Mouse (Mus musculus) erythroblast, embryonic 14.5 days (primary cell): Measurements from ENCODE around the gene Ints6l. TPM values are rescaled to one million over a fixed set of nuclear protein-coding genes. Genes with fewer than 3 reads are reported as not detected.

Source experiments
- H3K27me3 ChIP-seq: 2 replicates; pipeline ENCODE4 v1.6.1; 2012; ENCODE audit warnings: inconsistent platforms; ENCODE audit not compliant: control insufficient read depth
- H3K36me3 ChIP-seq: 2 replicates; pipeline ENCODE4 v1.6.1; 2012; ENCODE audit warnings: mild to moderate bottlenecking, inconsistent platforms; ENCODE audit not compliant: control insufficient read depth
- H3K4me1 ChIP-seq: 2 replicates; pipeline ENCODE4 v1.6.1; 2012; ENCODE audit warnings: inconsistent platforms; ENCODE audit not compliant: control insufficient read depth
- H3K4me3 ChIP-seq: replicated peaks from 2 replicates; pipeline ENCODE3; 2012; ENCODE audit warnings: moderate library complexity, mild to moderate bottlenecking, inconsistent platforms
- H3K9me3 ChIP-seq: 2 replicates; pipeline ENCODE4 v1.6.1; 2012; ENCODE audit warnings: low read length, inconsistent platforms, mixed read lengths; ENCODE audit not compliant: control insufficient read depth
- GATA1 ChIP-seq: IDR thresholded peaks from 2 replicates; pipeline ENCODE4 v1.6.1; 2012; ENCODE audit warnings: low read length, inconsistent platforms, mixed read lengths
- TAL1 ChIP-seq: IDR thresholded peaks from 3 replicates; pipeline ENCODE4 v1.6.1; 2012; ENCODE audit warnings: low read length, inconsistent platforms, mixed read lengths
- polyA plus RNA-seq: library from polyadenylated mRNA; stranded (reverse); fragments of >175 nt; gene quantifications from 2 replicates; pipeline ENCODE4 v1.2.3, GENCODE M21; 2012

The Ints6l gene
- 2.0 and 2.1 TPM in 2 replicates for polyA plus RNA-seq

DNA sequence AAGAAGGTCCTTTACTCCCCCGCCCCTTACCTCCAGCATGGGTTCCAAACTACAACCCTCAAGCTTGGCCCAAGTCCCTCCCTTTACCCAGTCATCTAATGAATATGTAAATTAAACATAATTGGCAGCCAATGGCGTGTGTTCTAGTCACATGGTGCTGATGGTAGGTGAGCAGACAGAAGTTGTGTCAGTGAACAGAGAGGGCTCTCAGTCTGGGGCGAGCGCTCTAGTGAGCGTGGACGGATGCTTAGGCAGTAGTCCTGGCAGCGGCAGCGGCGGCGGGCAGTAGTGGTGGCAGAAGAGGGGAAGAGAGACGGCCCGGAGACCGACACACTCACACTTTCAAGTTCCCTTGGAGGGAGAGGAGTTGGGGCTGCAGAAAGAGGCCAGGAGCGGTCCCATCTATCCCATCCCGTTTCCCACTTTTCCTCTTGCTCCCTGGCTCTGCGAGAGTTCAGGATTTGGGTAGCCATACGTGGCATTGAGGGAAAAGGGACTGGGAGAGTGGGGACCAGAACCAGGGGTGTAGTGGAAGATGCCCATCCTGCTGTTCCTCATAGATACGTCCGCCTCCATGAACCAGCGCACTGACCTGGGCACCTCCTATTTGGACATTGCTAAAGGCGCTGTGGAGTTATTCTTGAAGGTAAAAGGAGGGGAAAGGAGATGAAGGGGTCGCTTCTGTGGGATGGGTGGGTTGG, at the start of gene Ints6l:
Ints6l (plus strand) TSS at position 187 of the 701 bp plus-strand sequence.
- Histone ChIP-seq H3K36me3 (peaks cover 14% of the 10 kb centered on the region), H3K4me3 (peak within 1 kb of the TSS; percentile 97), H3K9me3 (peaks cover 3% of the 10 kb centered on the region; the same call in 1 of the 2 replicates), H3K27me3 (no peaks in the 10 kb centered on the region), H3K4me1 (peaks cover 35% of the 10 kb centered on the region)
- no peak for TF ChIP-seq TAL1
- TF ChIP-seq GATA1, result no peak

DNA sequence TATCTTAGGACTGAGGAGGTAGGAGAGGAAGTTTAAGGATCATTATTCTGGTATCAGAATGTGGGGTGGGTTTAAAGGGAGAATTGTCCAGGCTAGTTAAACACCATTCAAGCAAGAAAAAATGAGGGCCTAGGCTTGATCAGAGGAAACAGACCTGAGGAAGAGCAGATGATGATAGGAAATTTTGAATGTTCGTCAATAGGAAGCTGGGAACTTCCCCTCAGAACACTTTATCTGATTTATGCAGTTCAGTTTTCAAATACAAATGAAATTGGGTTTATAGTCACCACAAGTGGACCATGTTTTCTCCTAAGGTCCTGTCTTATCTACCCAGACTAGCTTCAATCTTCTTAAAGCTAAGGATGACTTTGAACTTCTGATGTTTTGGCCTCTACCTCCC, 49.2 kb upstream of the Ints6l start:
- no peaks in the 10 kb centered on the region for H3K27me3 ChIP-seq
- H3K36me3 ChIP-seq, result no peaks in the 10 kb centered on the region
- TF ChIP-seq TAL1 (no peak), GATA1 (no peak)
- no peaks in the 10 kb centered on the region for H3K4me1 ChIP-seq
- H3K9me3 ChIP-seq, result no peaks in the 10 kb centered on the region
- no peak overlapping the region for H3K4me3 ChIP-seq

DNA sequence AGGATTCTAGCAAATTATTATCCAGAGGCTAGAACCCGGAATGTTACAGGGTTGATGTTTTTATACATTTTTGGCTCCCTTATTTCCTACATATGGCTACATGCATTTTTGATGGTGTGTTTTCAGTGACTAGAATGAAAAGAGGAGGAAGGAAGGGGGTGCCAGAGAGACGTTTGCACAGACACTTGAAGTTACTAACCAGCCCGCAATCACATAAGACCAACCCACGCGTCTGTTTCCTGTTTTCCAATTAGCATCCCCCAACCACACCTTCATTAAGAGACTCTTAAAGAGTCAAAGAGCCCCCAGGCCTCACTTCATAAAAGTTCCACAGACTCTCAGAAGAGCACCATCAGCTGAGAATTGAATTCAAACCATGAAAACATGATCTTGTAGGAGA, 48.5 kb upstream of the Ints6l start:
- no peak for TF ChIP-seq TAL1
- no peak for TF ChIP-seq GATA1
- Histone ChIP-seq H3K4me3 (no peak overlapping the region), H3K9me3 (no peaks in the 10 kb centered on the region), H3K27me3 (no peaks in the 10 kb centered on the region), H3K4me1 (no peaks in the 10 kb centered on the region), H3K36me3 (no peaks in the 10 kb centered on the region)

DNA sequence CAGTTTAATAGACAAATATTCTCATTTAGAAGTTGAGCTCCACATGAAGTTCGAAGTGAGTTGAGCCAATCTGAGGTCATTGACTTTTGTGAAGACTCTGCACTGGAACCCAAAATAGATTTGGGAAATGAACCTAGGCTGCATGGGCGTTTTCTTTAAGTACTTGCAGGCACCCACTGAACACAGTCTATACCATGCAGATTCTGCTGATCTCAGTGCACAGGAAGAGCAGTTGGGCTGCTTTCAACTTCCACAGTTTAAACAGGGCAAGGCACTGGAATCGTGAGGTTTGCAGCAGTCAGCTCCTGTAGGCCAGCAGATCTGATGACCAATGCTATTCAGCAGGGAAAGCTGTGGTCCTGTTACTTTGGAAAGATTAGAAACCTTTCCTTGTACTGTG, 38.4 kb upstream of the Ints6l start:
- no peaks in the 10 kb centered on the region for H3K36me3 ChIP-seq
- TF ChIP-seq GATA1 (no peak), TAL1 (no peak)

DNA sequence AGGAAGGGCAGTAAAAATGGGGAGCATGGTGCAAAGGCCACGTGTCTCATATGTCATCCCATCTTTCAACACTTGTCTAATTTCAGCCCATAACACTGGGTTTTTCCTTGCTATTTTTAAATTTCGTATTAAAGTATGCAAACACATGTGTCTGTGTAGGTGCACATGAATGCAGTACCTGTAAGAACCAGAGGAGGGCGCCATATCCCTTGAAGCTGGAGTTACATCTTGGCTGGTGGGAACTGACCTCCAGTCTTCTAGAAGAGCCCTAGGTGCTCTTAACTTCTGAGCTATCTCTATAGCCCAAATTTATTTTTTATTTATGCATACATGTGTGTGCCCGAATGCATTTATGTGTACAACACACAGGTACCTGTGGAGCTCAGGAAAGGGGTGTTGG, 37.1 kb upstream of the Ints6l start:
- Histone ChIP-seq H3K9me3 (no peaks in the 10 kb centered on the region), H3K36me3 (no peaks in the 10 kb centered on the region), H3K27me3 (no peaks in the 10 kb centered on the region), H3K4me1 (no peaks in the 10 kb centered on the region), H3K4me3 (no peak overlapping the region)
- TF ChIP-seq TAL1 (no peak), GATA1 (no peak)

More for the DNA sequence above, 38.4 kb upstream of the Ints6l start:
- Histone ChIP-seq H3K4me3 (no peak overlapping the region), H3K4me1 (no peaks in the 10 kb centered on the region), H3K27me3 (no peaks in the 10 kb centered on the region), H3K9me3 (no peaks in the 10 kb centered on the region)

DNA sequence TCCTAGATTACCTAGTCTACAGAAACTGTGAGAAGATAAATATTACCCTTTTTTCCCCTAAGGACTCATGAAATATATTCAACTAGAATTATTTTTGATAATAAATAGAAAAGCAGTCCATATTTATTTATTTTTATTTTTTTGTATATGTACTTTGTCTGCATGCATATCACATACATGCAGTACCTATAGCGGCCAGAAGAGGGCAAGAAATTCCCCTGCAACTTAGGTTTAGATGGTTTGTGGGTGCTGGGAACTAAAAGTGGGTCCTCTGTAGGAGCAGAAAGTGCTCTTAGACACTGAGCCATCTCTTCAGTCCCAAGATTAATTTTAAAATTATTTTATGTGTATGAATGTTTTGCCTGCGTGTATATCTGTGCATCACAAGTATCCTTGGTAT, 24.1 kb upstream of the Ints6l start:
- TF ChIP-seq TAL1 (no peak), GATA1 (no peak)
- Histone ChIP-seq H3K4me3 (no peak overlapping the region), H3K4me1 (peaks cover 5% of the 10 kb centered on the region), H3K36me3 (no peaks in the 10 kb centered on the region), H3K27me3 (no peaks in the 10 kb centered on the region), H3K9me3 (peaks cover 4% of the 10 kb centered on the region)

DNA sequence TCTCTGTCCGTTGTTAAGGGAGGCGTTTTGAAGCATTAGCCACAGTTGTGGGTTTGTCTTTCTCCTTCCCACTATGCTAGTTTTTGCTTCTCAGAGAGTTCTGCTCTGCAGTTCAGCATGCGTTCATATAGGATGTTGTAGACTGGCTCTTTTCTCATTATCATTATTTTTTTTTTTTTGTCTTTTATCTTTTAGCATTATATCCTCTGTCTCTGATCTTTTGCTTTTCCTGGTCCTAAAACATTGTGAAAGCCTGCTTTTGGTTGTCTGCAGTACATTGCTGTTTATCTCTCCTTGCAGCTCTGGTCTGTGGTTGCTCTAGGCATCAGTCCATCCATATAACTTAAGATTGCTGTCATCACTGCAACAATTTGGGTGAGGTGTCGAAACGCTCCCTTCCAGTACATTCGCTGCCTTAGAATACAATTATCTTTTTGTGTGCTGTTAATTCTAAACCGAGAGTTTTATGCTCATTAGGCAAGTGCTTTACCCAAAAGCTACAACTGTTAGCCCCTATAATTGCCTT, 18.8 kb upstream of the Ints6l start:
- H3K4me3 ChIP-seq, result no peak overlapping the region
- TF ChIP-seq GATA1, result no peak
- TF ChIP-seq TAL1, result no peak

DNA sequence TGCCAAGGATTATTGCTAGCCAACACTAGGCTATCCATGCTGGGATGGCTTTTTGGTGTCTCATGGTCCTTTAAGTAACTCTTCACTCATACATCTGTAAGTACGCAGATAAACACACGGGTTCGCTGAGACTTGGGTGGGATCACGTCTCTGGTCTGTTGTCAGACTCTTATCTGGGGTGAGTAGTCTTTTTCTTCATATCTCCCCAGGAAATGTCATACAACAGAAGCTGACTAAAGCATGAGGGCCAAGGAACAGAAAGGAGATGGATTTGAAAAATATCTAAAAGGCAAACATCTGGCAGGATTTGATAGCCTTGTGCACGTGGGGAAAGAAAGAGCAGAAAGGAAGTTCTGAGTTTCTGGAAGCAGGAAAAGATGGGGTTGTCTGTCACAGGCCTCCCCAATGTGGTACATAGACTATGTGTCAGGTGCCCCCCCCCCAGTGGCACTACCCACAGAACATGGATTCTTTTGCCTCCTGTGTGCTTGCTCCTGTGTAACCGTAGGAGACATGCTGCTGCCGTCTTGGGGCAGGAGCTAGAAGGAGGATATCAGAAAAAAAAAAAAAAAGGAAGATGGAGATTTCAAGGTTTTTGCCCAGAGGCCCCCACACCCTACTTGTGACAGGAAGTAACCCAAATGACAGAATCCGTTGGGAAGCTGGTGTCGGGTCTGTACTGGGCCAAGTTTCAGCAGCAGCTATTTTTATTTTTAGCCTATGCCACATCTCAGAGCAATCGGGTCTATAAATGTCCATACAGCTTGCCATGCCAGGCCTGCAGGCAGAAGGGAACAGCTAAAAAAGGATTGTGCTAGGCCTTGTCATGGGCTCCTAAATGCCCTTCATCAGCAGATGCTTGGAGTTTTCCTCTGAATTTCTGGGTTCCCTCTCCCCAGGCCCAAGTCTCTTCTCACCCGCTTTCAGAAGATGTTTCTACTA, 7.9 kb upstream of the Ints6l start:
- peak; percentile 88 for TF ChIP-seq GATA1
- TF ChIP-seq TAL1, result peak; percentile 67
- H3K36me3 ChIP-seq, result no peaks in the 10 kb centered on the region
- H3K4me3 ChIP-seq, result peak overlapping the region; percentile 33
- peaks cover 57% of the 10 kb centered on the region for H3K4me1 ChIP-seq
- H3K27me3 ChIP-seq, result no peaks in the 10 kb centered on the region
- no peaks in the 10 kb centered on the region for H3K9me3 ChIP-seq

More for the DNA sequence above, 18.8 kb upstream of the Ints6l start:
- no peaks in the 10 kb centered on the region for H3K27me3 ChIP-seq
- H3K4me1 ChIP-seq, result peaks cover 12% of the 10 kb centered on the region
- H3K9me3 ChIP-seq, result peaks cover 1% of the 10 kb centered on the region
- no peaks in the 10 kb centered on the region for H3K36me3 ChIP-seq

DNA sequence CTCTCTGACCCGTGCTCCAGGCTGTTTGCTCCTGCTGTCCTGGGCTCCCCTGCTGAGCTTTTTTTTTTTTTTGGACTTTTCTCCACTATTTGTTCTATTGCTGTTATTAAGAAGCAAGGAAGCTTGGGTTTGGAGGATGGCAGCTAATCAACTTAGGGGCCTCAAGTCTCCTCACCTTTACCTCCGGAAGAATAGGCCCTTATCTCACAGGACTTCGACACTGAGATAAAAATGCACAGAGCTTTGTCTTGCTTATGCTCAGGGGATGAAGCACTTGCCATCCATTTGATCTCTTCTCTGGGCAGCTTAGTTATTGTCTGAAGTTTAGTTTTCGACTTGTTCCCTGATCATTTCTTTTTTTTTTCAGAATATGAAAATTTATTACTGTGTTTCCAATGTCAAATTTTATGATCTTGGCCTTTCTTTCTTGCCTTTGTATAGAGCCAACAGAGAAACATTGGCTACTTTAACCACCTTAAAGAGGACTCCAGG, 7.1 kb upstream of the Ints6l start, which contains the start of gene Gm2174:
Gm2174 (plus strand) TSS at position 442 of the 492 bp plus-strand sequence.
- Histone ChIP-seq H3K27me3 (no peaks in the 10 kb centered on the region), H3K9me3 (no peaks in the 10 kb centered on the region), H3K4me3 (peak within 1 kb of the TSS; percentile 33), H3K36me3 (no peaks in the 10 kb centered on the region), H3K4me1 (peaks cover 60% of the 10 kb centered on the region)
- TF ChIP-seq GATA1, result no peak
- no peak for TF ChIP-seq TAL1
